Mouse (Mus musculus) intestine, embryonic 16.5 days (tissue): ENCODE data around the gene Tent5c. TPM values are rescaled to one million over a fixed set of nuclear protein-coding genes. Genes with fewer than 3 reads are reported as not detected.

Experiments
- ATAC-seq: fragments of 200-750 bp; cut with Nextera tagmentation; 2 replicates; pipeline ENCODE4 v1.8.0; 2017; ENCODE audit warnings: moderate TSS enrichment, moderate library complexity
- H3K27ac ChIP-seq: fragments of 300-500 bp; sonication (generic); 2 replicates; pipeline ENCODE4 v1.5.1; 2014; ENCODE audit warnings: mild to moderate bottlenecking, low read length
- H3K27me3 ChIP-seq: fragments of 300-500 bp; sonication (generic); replicated peaks from 2 replicates; pipeline ENCODE4 v1.6.1; 2014; ENCODE audit warnings: low read length, control low read depth, mixed read lengths; ENCODE audit not compliant: control insufficient read depth, insufficient read depth
- H3K36me3 ChIP-seq: fragments of 300-500 bp; sonication (generic); 2 replicates; pipeline ENCODE4 v1.6.1; 2014; ENCODE audit warnings: low read length, control low read depth; ENCODE audit not compliant: control insufficient read depth, insufficient read depth
- H3K4me1 ChIP-seq: fragments of 300-500 bp; sonication (generic); 2 replicates; pipeline ENCODE4 v1.6.1; 2014; ENCODE audit warnings: low read length, control low read depth, mixed read lengths; ENCODE audit not compliant: control insufficient read depth, insufficient read depth
- H3K4me2 ChIP-seq: fragments of 300-500 bp; sonication (generic); 2 replicates; pipeline ENCODE4 v1.6.1; 2014; ENCODE audit warnings: low read depth, low read length, control low read depth
- H3K4me3 ChIP-seq: fragments of 300-500 bp; sonication (generic); 2 replicates; pipeline ENCODE4 v1.5.1; 2014; ENCODE audit warnings: mild to moderate bottlenecking, low read length
- H3K9ac ChIP-seq: fragments of 300-500 bp; sonication (generic); 2 replicates; pipeline ENCODE4 v1.6.1; 2014; ENCODE audit warnings: low read depth, low read length
- H3K9me3 ChIP-seq: fragments of 300-500 bp; sonication (generic); 2 replicates; pipeline ENCODE4 v1.6.1; 2016; ENCODE audit warnings: low read length, control low read depth; ENCODE audit not compliant: control insufficient read depth
- WGBS: fragments of 180-500 bp; shearing (Covaris S2); extraction: QIAGEN DNeasy Blood & Tissue Kit; methylation state at CpG from one replicate; pipeline ENCODE4 v1.1.7; 2014; 5-methylcytosine and 5-hydroxymethylcytosine counted together
- polyA plus RNA-seq: library from polyadenylated mRNA; unstranded; fragments of >200 nt; fragmentation: Nextera tagmentation; extraction: Ambion mirVana; gene quantifications from 2 replicates; pipeline ENCODE4 v1.2.1, GENCODE M21; 2015

Gene Tent5c
- polyA plus RNA-seq, 1 experiment from 2014 or later, result 9.9 TPM

DNA sequence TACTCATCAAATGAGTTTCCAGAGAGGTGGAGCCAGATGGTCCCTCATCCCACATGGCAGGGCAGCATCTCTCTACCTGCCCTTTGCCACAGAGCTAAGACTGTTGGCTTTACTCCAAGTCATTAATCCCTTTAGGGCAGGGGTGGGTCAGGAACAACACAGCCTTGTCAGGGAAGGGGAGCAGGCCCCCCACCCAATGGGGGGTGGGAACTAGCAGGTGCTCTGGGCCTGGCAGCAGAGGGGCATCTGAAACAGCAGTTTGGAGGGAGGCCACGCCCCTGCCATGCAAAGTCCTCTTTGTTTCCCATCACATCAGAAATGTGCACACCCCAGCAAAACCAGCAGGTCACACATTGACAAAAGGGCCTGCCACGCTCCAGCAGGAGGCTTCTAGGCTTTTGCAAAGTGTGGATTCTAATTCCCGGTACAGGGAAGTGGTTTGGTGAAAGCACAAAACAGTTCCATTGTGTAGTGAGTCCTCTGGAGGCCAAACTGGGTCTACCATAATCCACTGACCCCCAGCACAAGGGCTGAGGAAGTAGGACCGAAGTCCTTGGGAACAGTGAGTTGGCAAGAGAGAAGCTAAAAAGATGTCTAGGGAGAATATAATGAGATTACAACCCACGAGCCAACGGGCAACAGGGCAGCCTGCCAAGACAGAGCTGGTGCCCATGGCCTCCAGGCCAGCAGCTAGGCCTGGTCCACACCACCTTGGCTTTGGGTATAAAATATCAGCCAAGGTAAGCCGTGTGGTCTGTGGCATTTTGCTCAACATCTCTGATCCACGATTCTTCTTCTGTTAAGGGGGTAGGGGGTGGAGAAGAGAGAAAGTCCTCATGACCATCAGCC lies 26.7 kb downstream of the Tent5c start:
- no peak overlapping the region for H3K9ac ChIP-seq
- peaks cover 4% of the 10 kb centered on the region; the same call in 1 of the 2 replicates for H3K4me1 ChIP-seq
- peak; percentile 78 for ATAC-seq
- H3K27me3 ChIP-seq, result no peaks in the 10 kb centered on the region
- no peak overlapping the region for H3K4me3 ChIP-seq
- H3K36me3 ChIP-seq, result no peaks in the 10 kb centered on the region
- no peak overlapping the region for H3K4me2 ChIP-seq
- 64% methylated on average over 8 of the region's 8 CpGs for WGBS
- no peaks in the 10 kb centered on the region for H3K9me3 ChIP-seq
- no peak overlapping the region; the same call in 1 of the 2 replicates for H3K27ac ChIP-seq

- Histone ChIP-seq H3K4me3 (no peak overlapping the region), H3K4me2 (no peak overlapping the region), H3K36me3 (no peaks in the 10 kb centered on the region), H3K4me1 (peaks cover 4% of the 10 kb centered on the region; the same call in 1 of the 2 replicates), H3K9ac (no peak overlapping the region), H3K27me3 (no peaks in the 10 kb centered on the region), H3K27ac (no peak overlapping the region), H3K9me3 (no peaks in the 10 kb centered on the region)
- 87% methylated on average over 2 of the region's 2 CpGs for WGBS
- no peak for ATAC-seq
These were observed 28.6 kb downstream of the Tent5c start for GRCm38 (mm10) chr3:100460510-100460909.

DNA sequence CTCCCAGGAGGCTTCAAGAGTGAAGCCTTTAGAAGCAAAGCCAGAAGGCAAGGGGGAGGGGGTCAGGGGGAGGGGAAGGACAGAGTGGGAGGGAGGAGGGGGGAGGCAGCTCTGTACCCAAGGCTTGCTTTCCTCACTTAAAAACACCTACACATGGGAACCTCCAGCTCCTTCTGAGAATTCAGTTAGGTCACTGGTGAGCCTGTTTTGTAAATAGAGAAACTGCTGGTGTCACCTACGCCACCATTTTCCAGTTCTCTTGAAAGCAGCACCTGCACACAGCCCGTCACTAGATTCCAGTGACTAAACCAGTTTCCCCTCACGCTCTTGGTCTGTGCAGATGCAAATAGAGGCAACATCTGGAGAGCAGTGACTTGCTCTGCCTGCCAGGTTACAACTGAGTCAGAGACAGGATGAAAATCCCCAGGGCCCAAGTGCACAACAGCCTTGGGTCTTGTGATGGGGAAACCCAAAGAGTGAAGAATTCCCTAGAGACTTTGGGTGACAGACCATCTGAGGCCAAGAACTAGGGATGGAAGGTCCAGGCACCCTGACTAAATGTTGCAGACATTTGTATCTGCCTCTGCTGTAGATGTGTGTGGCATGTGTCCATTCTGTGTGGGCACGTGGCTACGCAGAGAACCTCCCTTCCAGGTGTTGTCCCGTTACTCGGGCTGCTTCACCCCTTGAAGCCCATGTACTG lies 45.2 kb downstream of the Tent5c start:
- no peaks in the 10 kb centered on the region for H3K9me3 ChIP-seq
- no peaks in the 10 kb centered on the region for H3K36me3 ChIP-seq
- H3K4me2 ChIP-seq, result no peak overlapping the region
- H3K27ac ChIP-seq, result no peak overlapping the region
- no peak for ATAC-seq
- no peak overlapping the region for H3K4me3 ChIP-seq
- peaks cover 2% of the 10 kb centered on the region; the same call in 1 of the 2 replicates for H3K4me1 ChIP-seq
- H3K9ac ChIP-seq, result no peak overlapping the region
- WGBS, result 87% methylated on average over 7 of the region's 7 CpGs
- H3K27me3 ChIP-seq, result no peaks in the 10 kb centered on the region

GRCm38 (mm10) chr3:100442499-100442898 lies 46.6 kb downstream of the Tent5c start:
- Histone ChIP-seq H3K4me2 (no peak overlapping the region), H3K9ac (no peak overlapping the region), H3K4me3 (no peak overlapping the region), H3K4me1 (peaks cover 2% of the 10 kb centered on the region; the same call in 1 of the 2 replicates), H3K27ac (no peak overlapping the region), H3K36me3 (no peaks in the 10 kb centered on the region), H3K27me3 (no peaks in the 10 kb centered on the region), H3K9me3 (no peaks in the 10 kb centered on the region)
- no peak for ATAC-seq
- 85% methylated on average over 6 of the region's 6 CpGs for WGBS

DNA sequence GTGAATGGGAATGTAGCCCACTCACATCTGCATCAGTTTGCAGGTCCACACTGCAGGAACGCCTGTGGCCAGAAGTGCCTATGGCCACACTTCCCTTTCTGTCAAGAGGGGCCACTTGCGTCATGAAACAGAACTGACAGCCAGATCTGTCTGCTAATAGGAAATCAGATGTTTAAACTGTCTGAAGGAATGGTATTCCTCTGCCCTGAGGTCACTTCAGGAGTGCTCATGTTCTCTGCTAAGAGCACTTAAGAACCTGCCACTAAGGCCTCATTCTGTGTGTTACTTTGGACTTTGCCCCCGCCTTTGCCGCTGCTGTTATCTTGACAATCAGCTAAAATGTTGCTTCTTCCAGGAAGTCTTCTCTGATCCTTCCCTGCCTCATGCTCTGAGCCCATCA lies 48.4 kb downstream of the Tent5c start:
- ATAC-seq, result peak; percentile 36
- H3K27me3 ChIP-seq, result no peaks in the 10 kb centered on the region
- no peak overlapping the region for H3K27ac ChIP-seq
- 57% methylated on average over 4 of the region's 4 CpGs for WGBS
- H3K4me2 ChIP-seq, result no peak overlapping the region
- peaks cover 2% of the 10 kb centered on the region; the same call in 1 of the 2 replicates for H3K4me1 ChIP-seq
- no peaks in the 10 kb centered on the region for H3K9me3 ChIP-seq
- H3K4me3 ChIP-seq, result no peak overlapping the region
- no peaks in the 10 kb centered on the region for H3K36me3 ChIP-seq
- no peak overlapping the region for H3K9ac ChIP-seq

GRCm38 (mm10) chr3:100440009-100440408 lies 49.1 kb downstream of the Tent5c start:
- H3K4me3 ChIP-seq, result no peak overlapping the region
- H3K4me2 ChIP-seq, result no peak overlapping the region
- no peak overlapping the region for H3K9ac ChIP-seq
- H3K27ac ChIP-seq, result no peak overlapping the region
- H3K36me3 ChIP-seq, result no peaks in the 10 kb centered on the region
- H3K4me1 ChIP-seq, result peaks cover 2% of the 10 kb centered on the region; the same call in 1 of the 2 replicates
- 46% methylated on average over 6 of the region's 6 CpGs for WGBS
- no peak for ATAC-seq
- no peaks in the 10 kb centered on the region for H3K27me3 ChIP-seq
- no peaks in the 10 kb centered on the region for H3K9me3 ChIP-seq

DNA sequence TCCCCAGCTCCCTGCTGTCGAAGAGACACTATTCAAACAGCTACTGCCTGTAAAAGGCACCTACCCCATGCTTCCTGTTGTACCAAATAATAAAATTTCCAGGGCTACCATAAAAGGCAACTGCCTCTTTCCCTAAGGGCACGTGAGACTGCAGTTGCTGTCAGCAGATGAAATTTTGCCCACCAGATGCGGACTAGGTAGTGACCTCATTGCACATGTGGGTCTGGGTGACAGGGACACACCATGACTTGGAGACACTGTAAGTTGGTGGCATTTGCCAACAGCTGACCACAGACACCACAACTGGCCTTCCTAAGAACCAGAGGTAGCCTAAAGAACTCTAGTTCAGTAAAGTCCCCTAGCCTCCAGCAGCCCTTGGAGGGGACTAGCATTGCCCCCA lies 50.0 kb downstream of the Tent5c start:
- H3K27ac ChIP-seq, result no peak overlapping the region
- H3K9me3 ChIP-seq, result no peaks in the 10 kb centered on the region
- H3K4me1 ChIP-seq, result peaks cover 2% of the 10 kb centered on the region; the same call in 1 of the 2 replicates
- no peaks in the 10 kb centered on the region for H3K36me3 ChIP-seq
- H3K9ac ChIP-seq, result no peak overlapping the region
- no peaks in the 10 kb centered on the region for H3K27me3 ChIP-seq
- no peak for ATAC-seq
- 54% methylated on average over 3 of the region's 3 CpGs for WGBS
- no peak overlapping the region for H3K4me3 ChIP-seq
- H3K4me2 ChIP-seq, result no peak overlapping the region

DNA sequence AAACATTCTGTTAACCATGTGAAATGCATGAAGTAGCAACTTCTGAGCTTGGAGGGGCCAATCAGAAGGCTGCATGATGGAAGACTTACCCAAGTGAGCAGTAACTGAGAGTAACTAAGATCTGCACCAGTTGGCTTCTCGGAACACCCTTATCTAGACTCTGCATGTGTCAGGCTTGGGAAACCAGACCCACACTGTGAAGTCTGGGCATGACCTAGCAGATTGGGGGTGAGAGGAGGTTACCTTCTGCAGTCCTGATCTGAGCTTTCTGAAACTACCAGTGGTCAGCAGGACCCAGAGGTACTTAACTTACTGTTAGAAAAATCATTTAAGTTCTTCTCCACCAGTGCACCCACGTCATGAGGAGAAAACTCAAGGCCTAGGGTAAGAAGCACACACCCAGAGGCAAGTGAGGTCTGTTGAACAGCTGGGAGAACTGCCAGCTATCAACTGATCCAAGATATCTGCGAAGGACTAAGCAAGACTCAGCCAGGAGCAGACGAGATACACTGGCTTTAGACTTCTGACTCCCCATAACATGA lies 50.6 kb downstream of the Tent5c start:
- Histone ChIP-seq H3K4me2 (no peak overlapping the region), H3K27ac (no peak overlapping the region), H3K9me3 (no peaks in the 10 kb centered on the region), H3K27me3 (no peaks in the 10 kb centered on the region), H3K4me3 (no peak overlapping the region), H3K4me1 (peaks cover 2% of the 10 kb centered on the region; the same call in 1 of the 2 replicates), H3K9ac (no peak overlapping the region), H3K36me3 (no peaks in the 10 kb centered on the region)
- ATAC-seq, result peak; percentile 91
- WGBS, result 71% methylated on average over 4 of the region's 4 CpGs

- H3K4me2 ChIP-seq, result no peak overlapping the region
- H3K27ac ChIP-seq, result no peak overlapping the region
- no peaks in the 10 kb centered on the region for H3K27me3 ChIP-seq
- no peaks in the 10 kb centered on the region for H3K9me3 ChIP-seq
- peaks cover 2% of the 10 kb centered on the region; the same call in 1 of the 2 replicates for H3K4me1 ChIP-seq
- no peak overlapping the region for H3K9ac ChIP-seq
- no peak for ATAC-seq
- WGBS, result 81% methylated on average over 7 of the region's 7 CpGs
- H3K4me3 ChIP-seq, result no peak overlapping the region
- no peaks in the 10 kb centered on the region for H3K36me3 ChIP-seq
These were observed 52.4 kb downstream of the Tent5c start for GRCm38 (mm10) chr3:100436756-100437155.
